Mouse (Mus musculus) CH12.LX (cell line): Measurements from ENCODE around the gene Srgap2.

ENCODE experiments used
- CHD2 ChIP-seq: IDR thresholded peaks from 2 replicates; pipeline ENCODE4 v1.6.1; 2011; ENCODE audit warnings: low read length, improper control_type of control experiment
- CTCF ChIP-seq, 2 experiments: IDR thresholded peaks in 1 of 2; conservative IDR thresholded peaks in 1 of 2; 2 replicates each; pipeline ENCODE4 v1.5.1; 2011 to 2012; ENCODE audit warnings: low read depth in 2 of 2, low read length in 2 of 2, improper control_type of control experiment in 1 of 2, inconsistent platforms in 1 of 2, mild to moderate bottlenecking in 1 of 2, moderate library complexity in 1 of 2
- IRF4 ChIP-seq: IDR thresholded peaks from 2 replicates; pipeline ENCODE4 v1.6.1; 2014; ENCODE audit warnings: low read depth, mild to moderate bottlenecking, inconsistent platforms, low read length, improper control_type of control experiment
- KAT2A ChIP-seq: IDR thresholded peaks from 2 replicates; pipeline ENCODE4 v1.6.1; 2012; ENCODE audit warnings: low read length, improper control_type of control experiment, inconsistent platforms; ENCODE audit not compliant: insufficient replicate concordance
- MEF2A ChIP-seq: IDR thresholded peaks from 2 replicates; pipeline ENCODE4 v1.6.1; 2014; ENCODE audit warnings: low read depth, mild to moderate bottlenecking, inconsistent platforms, low read length, improper control_type of control experiment, borderline replicate concordance
- TCF12 ChIP-seq: IDR thresholded peaks from 2 replicates; pipeline ENCODE4 v1.6.1; 2014; ENCODE audit warnings: low read depth, mild to moderate bottlenecking, inconsistent platforms, low read length, improper control_type of control experiment
- ZNF384 ChIP-seq: IDR thresholded peaks from 2 replicates; pipeline ENCODE4 v1.6.1; 2012; ENCODE audit warnings: low read depth, low read length, improper control_type of control experiment, inconsistent platforms

GRCm38 (mm10) chr1:131447333-131447732, 79.8 kb downstream of the Srgap2 start:
- TF ChIP-seq IRF4 = no peak
- TF ChIP-seq MEF2A = no peak
- no peak for TF ChIP-seq KAT2A
- no peak for TF ChIP-seq TCF12
- TF ChIP-seq CHD2 = no peak
- TF ChIP-seq ZNF384 = no peak
- no peak for TF ChIP-seq CTCF (conservative IDR thresholded peaks at IDR 0.05 in 1 of 2, IDR thresholded peaks at IDR 0.05 in 1 of 2; ENCODE audit: low read depth in 2 of 2, low read length in 2 of 2)
